Mouse (Mus musculus) liver, embryonic 16.5 days (tissue): ENCODE measurements around the gene Tinagl1. TPM values are rescaled to one million over a fixed set of nuclear protein-coding genes. Genes with fewer than 3 reads are reported as not detected.

Source experiments
- ATAC-seq: fragments of 200-750 bp; cut with Nextera tagmentation; 2 replicates; pipeline ENCODE4 v1.8.0; 2017; ENCODE audit warnings: low read depth, mild to moderate bottlenecking, moderate number of reproducible peaks, moderate library complexity
- H3K27ac ChIP-seq: fragments of 300-500 bp; sonication (generic); 2 replicates; pipeline ENCODE4 v1.5.1; 2014; ENCODE audit warnings: mild to moderate bottlenecking, low read length
- H3K27me3 ChIP-seq: fragments of 300-500 bp; sonication (generic); 2 replicates; pipeline ENCODE4 v1.6.1; 2014; ENCODE audit warnings: low read depth, low read length, mixed read lengths; ENCODE audit not compliant: control insufficient read depth, insufficient read depth
- H3K36me3 ChIP-seq: fragments of 300-500 bp; sonication (generic); 2 replicates; pipeline ENCODE4 v1.6.1; 2014; ENCODE audit warnings: mild to moderate bottlenecking; ENCODE audit not compliant: control insufficient read depth, insufficient read depth
- H3K4me1 ChIP-seq: fragments of 300-500 bp; sonication (generic); 2 replicates; pipeline ENCODE4 v1.6.1; 2014; ENCODE audit warnings: low read depth, low read length, mixed read lengths; ENCODE audit not compliant: control insufficient read depth
- H3K4me2 ChIP-seq: fragments of 300-500 bp; sonication (generic); 2 replicates; pipeline ENCODE4 v1.6.1; 2014; ENCODE audit warnings: low read depth, low read length, mixed read lengths
- H3K4me3 ChIP-seq: fragments of 300-500 bp; sonication (generic); 2 replicates; pipeline ENCODE4 v1.5.1; 2014; ENCODE audit warnings: low read depth, mild to moderate bottlenecking, low read length
- H3K9ac ChIP-seq: fragments of 300-500 bp; sonication (generic); 2 replicates; pipeline ENCODE4 v1.6.1; 2014; ENCODE audit warnings: low read depth, low read length
- H3K9me3 ChIP-seq: fragments of 300-500 bp; sonication (generic); replicated peaks from 2 replicates; pipeline ENCODE4 v1.6.1; 2016; ENCODE audit warnings: low read length; ENCODE audit not compliant: control insufficient read depth
- WGBS: fragments of 180-500 bp; shearing (Covaris S2); extraction: QIAGEN DNeasy Blood & Tissue Kit; methylation state at CpG from one replicate; pipeline ENCODE4 v1.1.7; 2014; ENCODE audit not compliant: insufficient replicate concordance; 5-methylcytosine and 5-hydroxymethylcytosine counted together
- polyA plus RNA-seq: library from polyadenylated mRNA; unstranded; fragments of >200 nt; fragmentation: Nextera tagmentation; extraction: Ambion mirVana; gene quantifications from 2 replicates; pipeline ENCODE4 v1.2.1, GENCODE M21; 2015

Tinagl1 gene
- polyA plus RNA-seq, 1 experiment from 2014 or later = 37.8 TPM

DNA sequence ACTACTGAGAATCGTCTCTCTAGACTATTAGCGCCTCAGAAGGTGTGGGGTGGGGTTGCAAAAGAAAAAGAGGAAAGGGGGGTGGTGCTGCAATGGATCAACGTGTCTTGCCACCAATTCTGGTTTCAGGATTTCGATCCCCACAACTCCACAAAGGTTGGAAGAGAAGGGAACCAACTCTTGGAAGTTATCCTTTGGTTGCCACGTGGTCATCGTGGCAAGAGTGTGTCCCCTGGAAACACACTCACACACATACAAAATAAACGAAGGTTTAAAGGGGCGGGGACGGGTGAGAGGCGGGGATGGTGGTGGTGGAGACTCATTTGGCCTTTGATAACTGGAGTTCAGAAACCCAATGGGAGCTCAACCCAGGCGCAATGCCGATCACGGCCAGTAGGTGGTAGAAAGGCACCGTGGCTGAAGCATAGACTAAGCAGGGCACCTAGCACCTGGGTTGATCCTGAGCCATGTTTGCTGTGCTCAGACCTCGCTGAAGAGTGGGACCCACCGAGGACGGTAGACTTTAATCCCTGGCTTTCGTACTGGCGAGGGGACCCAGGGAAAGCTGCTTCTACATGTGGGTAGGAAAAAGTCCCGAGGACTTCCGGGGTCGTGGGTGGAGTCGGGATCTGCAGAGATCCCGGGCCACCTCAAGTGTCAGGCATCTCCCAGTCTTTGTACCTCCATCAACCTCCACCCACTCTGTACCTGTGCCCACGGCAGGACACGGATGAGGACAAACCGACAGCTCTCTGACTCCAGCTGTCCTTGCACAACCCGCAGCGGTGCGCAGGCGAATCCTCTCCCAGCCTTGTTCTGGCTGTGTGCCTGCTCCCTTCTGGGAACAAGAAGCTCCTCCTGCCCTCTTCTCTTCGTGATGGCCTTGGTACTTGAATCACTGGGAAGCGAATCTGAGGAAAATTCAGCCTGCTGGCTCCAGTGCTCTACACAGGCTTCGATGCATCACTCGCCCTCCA, 24.1 kb upstream of the Tinagl1 start:
- H3K9ac ChIP-seq = no peak overlapping the region
- no peaks in the 10 kb centered on the region for H3K9me3 ChIP-seq
- ATAC-seq = peak; percentile 65; the same call in 1 of the 2 replicates
- H3K27ac ChIP-seq = no peak overlapping the region
- no peaks in the 10 kb centered on the region for H3K36me3 ChIP-seq
- peak overlapping the region; percentile 44 for H3K4me2 ChIP-seq
- H3K27me3 ChIP-seq = peaks cover 20% of the 10 kb centered on the region
- H3K4me1 ChIP-seq = peaks cover 4% of the 10 kb centered on the region; the same call in 1 of the 2 replicates
- WGBS = 15% methylated on average over 35 of the region's 35 CpGs
- H3K4me3 ChIP-seq = peak overlapping the region; percentile 7; the same call in 1 of the 2 replicates

DNA sequence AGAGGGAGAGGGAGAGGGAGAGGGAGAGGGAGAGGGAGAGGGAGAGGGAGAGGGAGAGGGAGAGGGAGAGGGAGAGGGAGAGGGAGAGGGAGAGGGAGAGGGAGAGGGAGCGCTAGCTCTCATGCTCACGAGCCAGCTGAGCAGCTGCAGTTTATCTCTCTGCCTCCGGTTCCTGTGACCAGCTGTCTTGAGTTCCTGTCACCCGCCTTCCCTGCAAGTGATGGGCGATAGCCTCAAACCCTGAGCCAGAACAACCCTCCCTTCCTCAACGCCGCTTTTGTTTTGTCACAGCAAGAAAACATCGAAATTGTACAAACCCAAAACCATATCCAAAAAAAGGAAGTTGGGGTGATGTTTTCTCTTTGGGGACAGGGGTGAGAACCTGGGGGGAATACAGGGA, 21.6 kb upstream of the Tinagl1 start:
- H3K27me3 ChIP-seq = peaks cover 20% of the 10 kb centered on the region
- no peaks in the 10 kb centered on the region for H3K36me3 ChIP-seq
- H3K4me1 ChIP-seq = peaks cover 4% of the 10 kb centered on the region; the same call in 1 of the 2 replicates
- ATAC-seq = no peak
- H3K9ac ChIP-seq = no peak overlapping the region
- no peaks in the 10 kb centered on the region for H3K9me3 ChIP-seq
- H3K4me3 ChIP-seq = no peak overlapping the region
- H3K27ac ChIP-seq = no peak overlapping the region
- 45% methylated on average over 7 of the region's 8 CpGs for WGBS
- no peak overlapping the region for H3K4me2 ChIP-seq

DNA sequence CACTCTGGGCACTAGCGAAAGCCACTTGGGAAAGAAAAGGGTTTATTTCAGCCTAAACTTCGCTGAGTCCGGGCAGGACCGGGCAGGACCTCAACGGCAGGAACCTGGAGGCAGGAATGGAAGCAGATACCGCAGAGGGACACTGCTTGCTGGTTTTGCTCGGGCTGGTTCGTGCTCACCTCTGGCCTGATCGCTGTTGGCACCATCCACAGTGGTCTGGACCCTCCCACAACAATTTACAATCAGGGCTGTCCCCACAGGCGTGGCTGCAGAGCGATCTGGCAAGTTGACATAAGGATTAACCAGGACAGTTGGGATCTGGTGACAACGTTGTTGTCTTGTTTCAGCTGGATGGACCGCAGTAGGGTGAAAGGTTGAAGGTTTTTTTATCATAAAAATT, 21.0 kb upstream of the Tinagl1 start:
- Histone ChIP-seq H3K4me2 (no peak overlapping the region), H3K9me3 (no peaks in the 10 kb centered on the region), H3K4me3 (no peak overlapping the region), H3K27me3 (peaks cover 20% of the 10 kb centered on the region), H3K27ac (no peak overlapping the region), H3K36me3 (no peaks in the 10 kb centered on the region), H3K9ac (no peak overlapping the region), H3K4me1 (peaks cover 4% of the 10 kb centered on the region; the same call in 1 of the 2 replicates)
- ATAC-seq = no peak
- 59% methylated on average over 13 of the region's 13 CpGs for WGBS

DNA sequence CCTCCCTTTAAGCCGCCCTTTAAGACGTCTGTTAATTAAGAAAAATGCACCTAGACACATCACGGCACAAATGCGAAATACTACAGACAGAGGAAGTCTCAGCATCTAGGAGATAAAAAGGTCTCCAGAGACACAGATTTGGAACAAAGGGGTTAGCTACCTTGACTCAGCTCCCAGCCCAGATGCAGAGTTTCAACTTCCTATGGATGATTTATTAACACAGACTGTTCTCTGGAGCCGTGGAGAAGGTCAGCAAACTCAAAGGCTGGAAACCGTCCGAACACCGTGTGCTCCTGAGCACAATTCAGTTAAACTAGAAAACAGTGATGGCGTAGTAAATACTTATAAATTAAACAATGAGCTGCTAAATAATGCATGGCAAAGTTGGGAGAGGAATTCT, 17.3 kb upstream of the Tinagl1 start:
- H3K4me2 ChIP-seq = no peak overlapping the region
- no peaks in the 10 kb centered on the region for H3K36me3 ChIP-seq
- WGBS = 19% methylated on average over 9 of the region's 9 CpGs
- no peak overlapping the region for H3K9ac ChIP-seq
- H3K9me3 ChIP-seq = no peaks in the 10 kb centered on the region
- no peaks in the 10 kb centered on the region; the same call in none of the 2 replicates for H3K27me3 ChIP-seq
- no peaks in the 10 kb centered on the region for H3K4me1 ChIP-seq
- ATAC-seq = no peak
- H3K27ac ChIP-seq = no peak overlapping the region
- H3K4me3 ChIP-seq = no peak overlapping the region

DNA sequence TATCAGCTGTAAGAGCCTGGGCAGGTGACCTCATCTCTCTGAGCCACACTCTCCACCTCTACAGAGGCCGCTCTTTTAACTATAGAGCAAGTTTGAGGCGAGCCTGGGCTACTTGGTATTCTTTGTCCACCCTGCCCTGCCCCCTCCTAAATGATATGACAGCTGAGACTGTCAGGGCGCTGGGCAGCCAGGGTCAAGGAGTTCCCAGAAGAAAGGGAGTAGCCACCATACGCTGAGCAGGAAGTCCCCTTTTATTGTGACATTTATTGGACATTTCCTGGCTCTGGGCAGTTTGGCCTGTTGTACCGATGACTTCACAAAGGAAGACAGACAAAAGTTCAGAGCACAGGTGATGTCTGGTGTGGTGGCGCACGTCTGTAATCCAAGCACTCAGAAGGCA, 14.7 kb upstream of the Tinagl1 start:
- WGBS = 38% methylated on average over 7 of the region's 7 CpGs

DNA sequence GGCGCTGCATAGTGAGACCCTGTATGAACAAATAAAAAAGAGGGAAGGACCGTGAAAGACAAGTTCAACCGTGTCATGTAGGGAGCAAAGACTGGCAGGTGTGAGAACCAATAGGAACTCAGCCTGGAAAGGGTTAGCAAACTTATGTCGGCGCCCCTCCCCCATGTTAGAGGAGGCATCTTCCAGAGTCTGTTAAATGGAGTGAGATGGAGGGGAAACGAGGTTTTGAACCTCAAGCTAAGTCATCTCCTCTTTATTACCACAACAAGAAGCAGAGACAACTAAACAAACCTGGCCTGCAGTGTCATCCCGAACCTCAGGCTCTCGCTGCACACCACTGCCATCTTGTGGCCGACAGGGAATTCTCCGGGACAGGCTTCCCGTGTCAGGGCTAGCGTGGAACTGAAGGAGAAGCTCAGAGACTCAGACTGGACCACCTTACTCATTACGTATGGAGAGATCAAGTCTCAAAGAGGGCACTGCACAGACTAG, 13.9 kb upstream of the Tinagl1 start:
- no peak for ATAC-seq
- H3K27ac ChIP-seq = no peak overlapping the region
- H3K4me1 ChIP-seq = no peaks in the 10 kb centered on the region
- no peaks in the 10 kb centered on the region for H3K9me3 ChIP-seq
- H3K27me3 ChIP-seq = no peaks in the 10 kb centered on the region
- H3K9ac ChIP-seq = no peak overlapping the region
- H3K36me3 ChIP-seq = no peaks in the 10 kb centered on the region
- H3K4me3 ChIP-seq = no peak overlapping the region
- no peak overlapping the region for H3K4me2 ChIP-seq
- WGBS = 3% methylated on average over 13 of the region's 13 CpGs

More for the DNA sequence above, 14.7 kb upstream of the Tinagl1 start:
- Histone ChIP-seq H3K27me3 (no peaks in the 10 kb centered on the region; the same call in 1 of the 2 replicates), H3K36me3 (no peaks in the 10 kb centered on the region), H3K4me1 (no peaks in the 10 kb centered on the region), H3K27ac (no peak overlapping the region), H3K9ac (no peak overlapping the region), H3K4me3 (no peak overlapping the region), H3K4me2 (no peak overlapping the region), H3K9me3 (no peaks in the 10 kb centered on the region)
- ATAC-seq = no peak

DNA sequence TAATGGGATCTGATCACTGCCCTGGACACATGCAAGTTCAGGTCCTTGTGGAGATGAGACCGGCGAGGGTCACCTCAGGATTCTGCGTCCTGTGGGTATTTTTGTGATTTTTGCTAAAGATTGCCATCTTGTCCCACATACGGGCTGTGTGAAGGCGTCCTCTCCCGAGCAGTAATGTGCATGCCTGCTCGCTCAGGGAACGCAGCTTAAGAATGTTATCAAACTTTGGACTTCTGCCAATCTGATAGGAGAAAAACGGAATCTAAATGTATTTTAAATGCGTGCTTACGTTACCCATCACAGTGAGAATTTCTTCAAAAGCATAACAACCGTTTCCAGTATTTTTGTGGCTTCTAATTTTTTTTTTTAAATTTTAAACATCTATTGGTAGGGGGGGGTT, 12.0 kb upstream of the Tinagl1 start:
- H3K4me2 ChIP-seq = no peak overlapping the region
- no peaks in the 10 kb centered on the region for H3K4me1 ChIP-seq
- no peak overlapping the region for H3K9ac ChIP-seq
- ATAC-seq = no peak
- H3K27ac ChIP-seq = no peak overlapping the region
- H3K27me3 ChIP-seq = no peaks in the 10 kb centered on the region
- no peaks in the 10 kb centered on the region for H3K9me3 ChIP-seq
- no peak overlapping the region for H3K4me3 ChIP-seq
- H3K36me3 ChIP-seq = no peaks in the 10 kb centered on the region
- WGBS = 54% methylated on average over 12 of the region's 12 CpGs

DNA sequence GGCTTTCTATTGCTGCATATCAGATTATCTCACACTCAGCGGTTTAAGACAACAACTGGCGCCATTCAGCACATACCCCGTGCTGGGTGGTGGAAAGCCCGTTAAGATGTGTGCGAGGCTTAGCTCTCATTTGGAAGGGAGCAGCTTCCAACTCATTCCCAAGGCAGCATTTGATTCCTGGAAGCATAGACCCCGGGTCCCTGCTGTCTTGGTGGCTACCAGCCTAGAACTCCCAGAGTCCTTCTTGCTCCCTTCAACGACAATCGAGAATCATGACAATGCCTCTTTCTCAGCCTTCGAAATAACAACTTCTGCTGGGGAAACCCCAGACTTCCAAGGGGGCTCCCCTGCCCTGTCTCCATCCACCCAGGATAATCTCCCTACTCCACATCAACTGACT, 11.5 kb upstream of the Tinagl1 start:
- 66% methylated on average over 9 of the region's 9 CpGs for WGBS
- Histone ChIP-seq H3K27me3 (no peaks in the 10 kb centered on the region), H3K9ac (no peak overlapping the region), H3K4me1 (no peaks in the 10 kb centered on the region), H3K4me3 (no peak overlapping the region), H3K4me2 (no peak overlapping the region), H3K27ac (no peak overlapping the region), H3K9me3 (no peaks in the 10 kb centered on the region), H3K36me3 (no peaks in the 10 kb centered on the region)
- no peak for ATAC-seq

DNA sequence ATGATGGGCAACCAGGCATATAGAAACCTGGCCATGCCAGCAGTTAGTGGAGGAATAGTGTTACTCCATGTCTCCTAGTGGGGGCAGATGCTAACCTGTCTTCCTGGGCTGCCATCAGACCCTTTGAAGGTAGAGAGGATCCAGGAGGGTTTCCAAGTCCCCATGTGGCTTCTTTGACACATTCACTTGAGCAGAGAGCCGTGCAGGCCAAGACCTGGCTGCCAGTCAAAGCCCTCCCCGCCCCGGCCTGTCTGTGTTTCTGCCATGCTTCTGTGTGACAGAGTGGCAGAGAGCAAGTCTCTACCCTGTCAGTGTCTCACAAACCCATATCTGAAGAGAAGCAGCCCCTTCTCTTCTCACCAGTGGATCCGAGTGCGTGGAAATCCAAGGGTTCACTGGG, 9.0 kb upstream of the Tinagl1 start:
- Histone ChIP-seq H3K36me3 (no peaks in the 10 kb centered on the region), H3K27me3 (no peaks in the 10 kb centered on the region), H3K9ac (no peak overlapping the region), H3K4me2 (no peak overlapping the region), H3K4me1 (no peaks in the 10 kb centered on the region), H3K9me3 (no peaks in the 10 kb centered on the region), H3K27ac (no peak overlapping the region), H3K4me3 (no peak overlapping the region)
- ATAC-seq = no peak
- WGBS = 60% methylated on average over 5 of the region's 5 CpGs
